Mouse (Mus musculus) lung, postnatal 36 days (tissue): ENCODE results near the gene Klrk1.
"Not testable (repeated sequence)": the region's sequence is repeated elsewhere in the genome, so short reads cannot be mapped to it uniquely, and the experiment has no call there.

Source experiments
- DNase-seq: peaks from one replicate; pipeline ENCODE4 v3.0.0; 2022; ENCODE audit warnings: mixed read lengths

The Klrk1 gene

DNA sequence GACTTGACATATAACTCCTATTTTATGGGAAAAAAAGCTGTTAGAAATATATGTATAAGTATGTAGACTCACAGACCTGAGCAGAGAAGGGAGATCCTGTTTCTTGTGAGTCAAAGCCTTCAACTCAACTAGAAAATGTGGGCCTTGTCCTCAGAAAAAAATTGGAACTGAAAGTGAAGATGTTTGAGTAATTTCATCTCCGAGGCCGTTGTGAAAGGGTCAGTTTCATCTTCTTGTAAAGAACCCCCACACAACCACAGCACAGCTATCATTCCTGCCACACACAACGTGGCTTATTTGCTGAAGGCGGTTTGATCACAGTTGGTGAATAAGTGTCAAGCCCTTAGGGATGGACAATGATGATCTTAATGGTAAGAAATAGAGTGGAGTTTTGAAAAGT lies at the start of gene Klrk1:
Gene Klrk1 (minus strand): TSS at position 130 of the 400 bp plus-strand sequence.
- DNase-seq = no peak

DNA sequence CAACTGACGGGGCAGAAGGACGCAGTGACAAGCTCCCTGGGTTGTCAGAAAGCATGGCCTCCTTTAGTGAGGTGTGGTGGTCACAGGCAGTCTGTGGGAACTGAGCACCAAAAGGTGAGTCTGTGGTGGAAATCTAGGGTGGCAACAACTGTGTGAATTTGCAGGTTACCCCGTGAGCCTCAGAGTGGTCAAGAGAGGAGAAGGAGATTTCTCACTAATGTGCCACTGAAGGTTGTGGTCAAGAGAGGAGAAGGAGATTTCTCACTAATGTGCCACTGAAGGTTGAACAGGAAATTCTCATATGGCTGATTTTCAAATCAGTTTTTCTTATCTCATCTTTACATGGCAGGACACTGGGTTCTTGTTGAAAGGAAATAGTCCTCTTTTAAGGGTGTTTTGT lies 37.6 kb upstream of the Klrk1 start:
- not testable (repeated sequence) for DNase-seq

DNA sequence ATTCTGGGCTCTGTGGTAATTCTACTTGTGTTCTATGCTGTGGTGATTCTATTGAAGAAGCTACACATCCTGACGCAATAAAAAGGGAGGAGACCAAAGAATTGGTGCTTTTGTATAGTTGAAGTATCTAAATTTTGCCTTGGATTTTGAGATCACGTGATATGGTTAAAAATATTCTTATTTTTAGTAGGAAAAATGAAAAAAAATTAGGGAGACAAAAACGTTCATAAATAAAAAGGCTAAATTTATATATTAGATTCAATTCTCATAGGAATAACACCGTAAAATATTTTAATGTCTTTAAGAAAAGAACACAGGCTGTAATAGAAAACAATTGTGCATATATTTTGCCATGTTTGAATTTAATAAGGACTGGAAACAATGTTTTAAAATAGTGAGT lies 36.9 kb upstream of the Klrk1 start, which contains the start of gene Klrc2:
Gene Klrc2 (minus strand): TSS at position 101 of the 400 bp plus-strand sequence.
- DNase-seq = not testable (repeated sequence)

DNA sequence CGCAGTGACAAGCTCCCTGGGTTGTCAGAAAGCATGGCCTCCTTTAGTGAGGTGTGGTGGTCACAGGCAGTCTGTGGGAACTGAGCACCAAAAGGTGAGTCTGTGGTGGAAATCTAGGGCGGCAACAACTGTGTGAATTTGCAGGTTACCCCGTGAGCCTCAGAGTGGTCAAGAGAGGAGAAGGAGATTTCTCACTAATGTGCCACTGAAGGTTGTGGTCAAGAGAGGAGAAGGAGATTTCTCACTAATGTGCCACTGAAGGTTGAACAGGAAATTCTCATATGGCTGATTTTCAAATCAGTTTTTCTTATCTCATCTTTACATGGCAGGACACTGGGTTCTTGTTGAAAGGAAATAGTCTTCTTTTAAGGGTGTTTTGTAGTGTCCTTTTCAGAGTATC lies 20.4 kb upstream of the Klrk1 start:
- not testable (repeated sequence) for DNase-seq

DNA sequence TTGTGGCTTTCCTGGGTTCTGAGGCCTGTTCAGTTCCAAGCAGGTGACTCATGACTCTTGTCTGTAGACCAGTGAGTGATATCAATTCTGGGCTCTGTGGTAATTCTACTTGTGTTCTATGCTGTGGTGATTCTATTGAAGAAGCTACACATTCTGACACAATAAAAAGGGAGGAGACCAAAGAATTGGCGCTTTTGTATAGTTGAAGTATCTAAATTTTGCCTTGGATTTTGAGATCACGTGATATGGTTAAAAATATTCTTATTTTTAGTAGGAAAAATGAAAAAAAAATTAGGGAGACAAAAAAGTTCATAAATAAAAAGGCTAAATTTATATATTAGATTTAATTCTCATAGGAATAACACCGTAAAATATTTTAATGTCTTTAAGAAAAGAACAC lies 19.6 kb upstream of the Klrk1 start, which contains the start of gene Klrc3:
Gene Klrc3 (minus strand): TSS at position 101 of the 400 bp plus-strand sequence.
- DNase-seq = not testable (repeated sequence)

DNA sequence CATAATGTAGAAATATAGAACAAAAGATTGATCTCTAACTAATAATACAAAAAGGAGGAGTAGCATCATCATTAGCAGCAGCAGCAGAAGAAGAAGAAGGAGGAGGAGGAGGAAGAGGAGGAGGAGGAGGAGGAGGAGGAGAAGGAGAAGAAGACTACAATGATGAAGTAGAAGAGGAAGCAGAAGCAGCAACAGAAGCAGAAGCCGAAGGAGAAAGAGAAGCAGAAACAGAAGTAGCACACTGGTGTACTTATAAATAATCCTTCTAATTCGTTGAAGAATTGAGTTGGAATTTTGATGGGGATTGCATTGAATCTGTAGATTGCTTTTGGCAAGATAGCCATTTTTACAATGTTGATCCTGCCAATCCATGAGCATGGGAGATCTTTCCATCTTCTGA lies 7.4 kb upstream of the Klrk1 start:
- DNase-seq = not testable (repeated sequence)

DNA sequence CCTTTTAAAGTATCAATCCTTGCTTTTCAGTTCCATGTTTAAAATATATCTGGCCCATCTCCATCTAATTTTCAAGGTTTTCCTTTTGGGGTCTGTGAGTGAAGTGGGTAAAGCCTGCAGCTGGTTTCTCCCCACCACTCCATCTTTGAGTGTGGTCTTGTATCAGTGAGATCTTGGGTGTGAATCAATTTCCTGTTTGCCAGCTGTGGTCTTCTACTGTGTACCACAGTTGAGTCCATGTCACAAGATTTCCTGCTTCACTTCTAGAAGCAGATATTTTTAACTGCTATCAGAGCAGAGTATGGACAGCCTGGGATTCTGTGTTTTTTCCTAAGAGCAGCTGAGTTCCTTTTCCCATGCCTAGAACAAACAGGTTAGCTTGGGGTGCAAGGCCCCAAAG lies 15.3 kb downstream of the Klrk1 start:
- DNase-seq = no peak

DNA sequence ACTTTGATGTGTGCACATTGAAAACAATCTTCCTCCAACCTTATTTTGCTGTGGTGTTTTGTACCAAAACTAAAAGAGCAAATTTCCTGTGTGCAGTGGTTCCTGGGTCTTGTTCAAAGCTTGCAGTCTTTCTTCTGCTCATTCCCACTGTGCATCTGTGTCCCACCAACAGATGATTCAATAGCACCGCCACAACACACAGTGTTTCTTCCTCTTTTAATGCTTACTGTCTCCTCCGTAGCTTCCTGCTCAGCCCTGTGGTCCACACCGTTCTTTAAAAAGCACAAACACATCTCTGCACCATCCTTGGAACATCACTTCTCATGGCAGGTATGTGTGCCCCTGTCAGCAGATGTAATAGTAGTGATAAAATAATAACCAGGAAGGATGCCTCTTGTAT lies 32.2 kb downstream of the Klrk1 start, which contains the start of gene Klrd1:
Gene Klrd1 (plus strand): TSS at position 275 of the 400 bp plus-strand sequence.
- DNase-seq = peak; percentile 14

DNA sequence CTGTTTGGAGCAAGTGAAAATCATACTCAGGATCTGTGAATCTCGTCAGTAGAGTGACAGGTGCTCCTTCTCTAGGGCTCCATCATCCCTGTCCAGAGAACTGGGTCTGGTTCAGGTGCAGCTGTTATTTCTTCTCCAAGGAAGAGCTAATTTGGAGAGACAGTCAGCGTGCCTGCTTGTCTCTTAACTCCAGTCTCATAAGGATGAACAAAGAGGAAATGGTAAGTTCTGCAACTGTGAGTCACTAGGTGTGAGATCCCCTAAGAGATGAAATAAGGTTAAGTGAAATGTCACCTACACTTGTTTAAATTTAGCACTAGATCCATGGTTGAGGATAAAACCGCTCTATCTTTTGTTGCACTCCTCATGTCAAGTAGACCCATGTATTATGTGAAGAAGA lies 40.6 kb downstream of the Klrk1 start:
- no peak for DNase-seq

DNA sequence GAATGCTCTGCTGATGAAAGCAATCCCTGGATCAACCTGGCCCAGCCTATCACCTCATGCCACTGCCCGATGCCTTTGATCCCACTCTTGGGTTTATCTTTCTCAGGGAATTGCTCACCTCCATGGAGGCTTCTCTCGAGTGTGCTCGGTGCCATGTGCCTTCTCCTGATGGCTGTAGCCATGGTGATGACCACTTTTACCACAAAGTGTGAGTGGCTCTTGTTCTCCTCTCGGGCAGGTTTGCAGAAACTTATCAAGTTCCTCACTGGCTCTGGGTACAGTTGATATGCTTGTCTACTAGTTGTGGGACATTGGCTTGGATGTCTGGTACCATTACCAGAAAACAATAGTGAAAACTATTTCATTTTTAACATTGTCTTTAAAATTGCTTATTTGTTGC lies 41.8 kb downstream of the Klrk1 start:
- DNase-seq = no peak

DNA sequence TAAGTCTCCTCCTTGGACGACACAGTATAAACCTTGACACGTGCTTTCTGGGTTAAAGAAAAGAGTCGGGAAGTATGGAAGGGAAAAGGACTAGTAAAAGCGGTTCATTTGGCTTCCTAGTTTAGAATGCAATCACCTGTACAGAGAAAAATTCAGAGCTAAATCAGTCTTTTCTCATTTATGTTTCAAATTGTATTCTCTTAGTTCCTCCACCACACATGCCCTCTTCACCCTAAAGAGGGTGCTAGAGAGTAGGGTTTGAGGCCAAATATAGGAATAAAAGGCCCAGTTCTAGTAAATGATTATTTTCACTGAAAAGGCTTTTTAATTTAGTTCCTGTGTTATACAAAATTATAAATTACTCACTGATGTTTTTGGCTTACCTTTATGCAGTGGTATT lies 42.4 kb downstream of the Klrk1 start:
- DNase-seq = peak; percentile 19

DNA sequence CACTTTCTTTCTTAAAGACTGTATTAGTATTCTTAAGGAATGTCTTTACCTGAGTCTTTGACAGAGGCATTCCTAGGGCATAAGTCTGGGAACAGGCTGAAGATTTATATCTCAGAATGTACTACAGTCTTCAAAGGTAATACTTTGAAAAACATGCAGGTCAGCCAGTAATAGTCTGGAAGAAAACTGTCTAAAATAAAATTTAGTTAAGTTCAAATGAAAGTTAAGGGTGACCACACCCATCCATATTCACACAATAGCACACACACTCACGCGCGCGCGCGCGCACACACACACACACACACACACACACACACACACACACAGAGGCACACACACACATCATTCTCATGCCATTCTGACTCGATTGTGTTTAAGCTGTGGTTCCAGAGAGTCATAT lies 46.1 kb downstream of the Klrk1 start, which contains the start of gene Klre1:
Gene Klre1 (plus strand): TSS at position 301 of the 400 bp plus-strand sequence.
- DNase-seq = no peak

DNA sequence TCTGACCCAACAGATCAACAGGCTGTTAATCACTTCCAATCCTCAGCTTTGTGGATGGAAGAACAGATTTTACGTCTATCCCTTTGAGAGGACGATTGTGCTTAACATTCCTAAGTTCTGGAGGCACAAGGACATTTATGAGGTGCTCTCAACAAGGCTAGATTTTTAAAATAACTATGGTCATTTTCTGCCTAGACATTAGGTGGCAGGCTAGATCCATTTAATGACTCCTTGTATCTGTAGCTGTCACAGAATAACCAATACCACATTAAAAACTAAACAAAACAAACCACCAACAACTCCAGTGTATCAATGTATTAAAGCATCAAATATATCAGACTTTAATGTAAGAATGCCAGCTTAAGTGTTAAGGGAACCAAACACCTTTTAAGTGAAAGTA lies 48.3 kb downstream of the Klrk1 start:
- peak; percentile 16 for DNase-seq

DNA sequence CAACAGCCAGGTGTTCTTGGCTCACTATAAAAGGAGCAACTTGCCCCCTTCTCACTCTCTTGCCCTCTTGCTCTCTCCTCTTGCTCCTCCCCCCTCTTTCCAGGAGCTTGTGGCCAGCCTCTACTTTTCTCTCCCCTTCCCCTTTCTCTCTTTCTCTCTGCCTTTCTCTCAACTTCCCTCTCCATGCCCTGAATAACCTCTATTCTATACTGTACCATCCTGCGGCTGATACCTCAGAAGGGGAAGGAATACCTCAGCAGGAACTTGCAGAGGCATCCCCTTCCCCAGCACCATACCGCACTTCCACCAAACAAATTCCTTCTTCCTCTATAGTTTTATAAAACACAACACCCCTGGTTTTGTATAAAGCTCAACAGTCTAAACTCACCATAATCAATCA lies 58.4 kb downstream of the Klrk1 start:
- DNase-seq = no peak
